Mouse (Mus musculus): ENCODE results near the gene Cnpy2. TPM values are rescaled to one million over a fixed set of nuclear protein-coding genes. Genes with fewer than 3 reads are reported as not detected.
A peak's percentile ranks its signal among the peaks of the same experiment; 100 is the strongest.

Gene Cnpy2
- total RNA-seq, 1 experiment, result 218 TPM

DNA sequence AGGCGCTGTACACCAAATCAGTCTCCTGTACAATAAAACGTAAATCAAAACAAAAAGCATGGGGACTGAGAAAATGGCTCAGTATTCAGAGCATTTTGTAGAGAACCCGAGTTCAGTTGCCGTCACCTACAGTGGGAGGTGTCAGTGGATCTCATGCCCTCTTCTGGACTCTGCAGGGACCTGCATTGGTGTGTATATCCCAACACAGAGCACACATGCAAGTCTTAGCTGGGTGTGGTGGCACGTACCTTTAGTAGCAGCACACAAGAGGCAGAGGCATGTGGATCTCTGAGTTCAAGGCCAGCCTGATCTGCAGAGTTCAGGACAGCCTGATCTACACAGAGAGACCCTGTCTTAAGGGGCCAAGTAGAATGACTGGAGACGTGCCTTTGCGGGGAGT lies 12.6 kb upstream of the Cnpy2 start:
- H3K27ac ChIP-seq (ENCODE audit: insufficient read depth, low read depth, low read length, poor library complexity, severe bottlenecking), result no peak overlapping the region
- H3K4me3 ChIP-seq (ENCODE audit: insufficient read depth in 1 of 2, low read depth in 1 of 2, low read length in 2 of 2, poor library complexity in 1 of 2, severe bottlenecking in 1 of 2), result no peak overlapping the region
- in situ Hi-C loops (cut with MboI; ENCODE audit: low sequenced_read_pairs in 2 of 2, unreplicated experiment in 2 of 2), result no loop called here
- no peak overlapping the region for H3K9ac ChIP-seq (ENCODE audit: insufficient read depth, low read depth, low read length, poor library complexity, severe bottlenecking)
- peaks cover 34% of the 10 kb centered on the region for H3K36me3 ChIP-seq (ENCODE audit: control insufficient read depth, insufficient read depth, low read length, poor library complexity, severe bottlenecking)
- DNase-seq (ENCODE audit: low read depth, low spot score), result no peak
- H3K9me3 ChIP-seq (ENCODE audit: control insufficient read depth, insufficient read depth, low read depth, low read length), result no peaks in the 10 kb centered on the region
- peaks cover 3 to 4% of the 10 kb centered on the region in 2 experiments; a peak in 1 of 4 replicates for H3K4me1 ChIP-seq (ENCODE audit: control insufficient read depth in 2 of 2, insufficient read depth in 2 of 2, low read length in 2 of 2, poor library complexity in 1 of 2)
- no peak for TF ChIP-seq HCFC1 (IDR thresholded peaks at IDR 0.05; ENCODE audit: borderline replicate concordance, insufficient read depth, low read length)
- no peak for TF ChIP-seq ZNF384 (IDR thresholded peaks at IDR 0.05; ENCODE audit: low read depth, low read length)

DNA sequence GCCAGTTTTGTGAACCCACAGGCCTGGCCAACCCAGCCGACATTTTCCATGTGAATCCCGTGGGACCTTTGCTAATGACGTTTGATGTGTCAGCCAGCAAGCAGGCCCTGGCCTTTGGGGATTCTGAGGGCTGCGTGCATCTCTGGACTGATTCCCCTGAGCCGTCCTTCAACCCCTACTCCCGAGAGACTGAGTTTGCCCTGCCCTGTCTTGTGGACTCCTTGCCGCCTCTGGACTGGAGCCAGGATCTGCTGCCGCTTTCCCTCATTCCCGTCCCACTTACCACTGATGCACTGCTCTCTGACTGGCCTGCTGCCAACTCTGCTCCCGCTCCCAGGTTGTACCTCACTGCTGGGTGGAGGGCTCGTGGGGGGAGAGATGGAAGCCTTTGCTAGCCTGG lies 12.1 kb upstream of the Cnpy2 start:
- in situ Hi-C loops (cut with MboI; ENCODE audit: low sequenced_read_pairs in 2 of 2, unreplicated experiment in 2 of 2), result no loop called here
- TF ChIP-seq HCFC1 (IDR thresholded peaks at IDR 0.05; ENCODE audit: borderline replicate concordance, insufficient read depth, low read length) (no peak), ZC3H11A (IDR thresholded peaks at IDR 0.05; ENCODE audit: borderline replicate concordance, low read depth, low read length) (no peak), ZNF384 (IDR thresholded peaks at IDR 0.05; ENCODE audit: low read depth, low read length) (no peak), MAFK (IDR thresholded peaks at IDR 0.05; ENCODE audit: insufficient read depth, low read depth, low read length) (no peak), CHD2 (IDR thresholded peaks at IDR 0.05; ENCODE audit: low read depth, low read length) (no peak)
- Histone ChIP-seq H3K36me3 (ENCODE audit: control insufficient read depth, insufficient read depth, low read length, poor library complexity, severe bottlenecking) (peaks cover 39% of the 10 kb centered on the region), H3K27ac (ENCODE audit: insufficient read depth, low read depth, low read length, poor library complexity, severe bottlenecking) (no peak overlapping the region), H3K4me1 (ENCODE audit: control insufficient read depth in 2 of 2, insufficient read depth in 2 of 2, low read length in 2 of 2, poor library complexity in 1 of 2) (peaks cover 3 to 4% of the 10 kb centered on the region in 2 experiments; a peak in 1 of 4 replicates), H3K4me3 (ENCODE audit: insufficient read depth in 1 of 2, low read depth in 1 of 2, low read length in 2 of 2, poor library complexity in 1 of 2, severe bottlenecking in 1 of 2) (no peak overlapping the region), H3K9me3 (ENCODE audit: control insufficient read depth, insufficient read depth, low read depth, low read length) (no peaks in the 10 kb centered on the region), H3K9ac (ENCODE audit: insufficient read depth, low read depth, low read length, poor library complexity, severe bottlenecking) (no peak overlapping the region)
- DNase-seq (ENCODE audit: low read depth, low spot score), result no peak

DNA sequence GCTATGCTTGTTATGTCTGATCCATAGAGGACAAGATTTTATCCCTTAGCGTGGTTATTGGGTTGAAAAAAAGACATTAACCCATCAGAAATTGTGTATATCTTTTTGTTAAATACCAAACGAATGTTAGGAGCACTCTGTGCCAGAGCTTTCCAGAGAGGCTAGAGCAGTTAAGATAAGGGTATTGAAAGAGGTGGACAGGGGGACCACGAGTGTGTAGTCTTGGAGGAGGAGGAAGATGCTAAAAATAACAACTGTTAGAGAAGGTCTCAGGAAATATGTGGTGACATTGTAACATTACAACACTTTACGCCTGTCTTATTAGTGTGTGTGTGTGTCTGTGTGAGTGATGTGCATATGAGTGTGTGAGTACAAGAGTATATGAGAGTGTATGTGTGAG lies 11.4 kb upstream of the Cnpy2 start:
- Histone ChIP-seq H3K9me3 (ENCODE audit: control insufficient read depth, insufficient read depth, low read depth, low read length) (no peaks in the 10 kb centered on the region), H3K9ac (ENCODE audit: insufficient read depth, low read depth, low read length, poor library complexity, severe bottlenecking) (no peak overlapping the region), H3K4me1 (ENCODE audit: control insufficient read depth in 2 of 2, insufficient read depth in 2 of 2, low read length in 2 of 2, poor library complexity in 1 of 2) (peaks cover 3 to 4% of the 10 kb centered on the region in 2 experiments; a peak in 1 of 4 replicates), H3K36me3 (ENCODE audit: control insufficient read depth, insufficient read depth, low read length, poor library complexity, severe bottlenecking) (peaks cover 45% of the 10 kb centered on the region), H3K27ac (ENCODE audit: insufficient read depth, low read depth, low read length, poor library complexity, severe bottlenecking) (no peak overlapping the region), H3K4me3 (ENCODE audit: insufficient read depth in 1 of 2, low read depth in 1 of 2, low read length in 2 of 2, poor library complexity in 1 of 2, severe bottlenecking in 1 of 2) (no peak overlapping the region)
- no peak for DNase-seq (ENCODE audit: low read depth, low spot score)
- no peak for TF ChIP-seq CHD2 (IDR thresholded peaks at IDR 0.05; ENCODE audit: low read depth, low read length)
- no peak for TF ChIP-seq ZNF384 (IDR thresholded peaks at IDR 0.05; ENCODE audit: low read depth, low read length)
- no peak for TF ChIP-seq HCFC1 (IDR thresholded peaks at IDR 0.05; ENCODE audit: borderline replicate concordance, insufficient read depth, low read length)
- TF ChIP-seq ZC3H11A (IDR thresholded peaks at IDR 0.05; ENCODE audit: borderline replicate concordance, low read depth, low read length), result no peak
- no peak for TF ChIP-seq MAFK (IDR thresholded peaks at IDR 0.05; ENCODE audit: insufficient read depth, low read depth, low read length)
- in situ Hi-C loops (cut with MboI; ENCODE audit: low sequenced_read_pairs in 2 of 2, unreplicated experiment in 2 of 2), result no loop called here

DNA sequence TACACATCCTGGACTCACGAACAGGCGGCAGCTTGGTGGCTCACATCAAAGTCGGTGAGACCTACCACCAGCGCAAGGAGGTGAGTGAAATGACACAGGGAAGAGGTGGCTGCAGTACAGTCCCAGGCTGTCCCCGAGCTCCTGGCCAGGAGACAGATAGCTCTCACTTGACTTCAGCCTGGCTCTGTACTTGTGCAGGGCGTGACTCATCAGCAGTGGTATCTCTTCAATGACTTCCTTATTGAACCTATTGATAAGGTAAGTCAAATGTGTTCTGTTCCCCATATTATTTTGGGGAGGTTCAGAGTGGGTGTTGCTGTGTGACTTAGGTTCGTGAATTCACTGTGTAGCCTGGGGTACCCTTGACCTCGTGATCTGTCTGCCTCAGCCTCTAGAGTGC lies 6.7 kb upstream of the Cnpy2 start:
- no peak overlapping the region for H3K9ac ChIP-seq (ENCODE audit: insufficient read depth, low read depth, low read length, poor library complexity, severe bottlenecking)
- no peak for DNase-seq (ENCODE audit: low read depth, low spot score)
- no peak overlapping the region for H3K27ac ChIP-seq (ENCODE audit: insufficient read depth, low read depth, low read length, poor library complexity, severe bottlenecking)
- H3K9me3 ChIP-seq (ENCODE audit: control insufficient read depth, insufficient read depth, low read depth, low read length), result no peaks in the 10 kb centered on the region
- peaks cover 3 to 4% of the 10 kb centered on the region in 2 experiments; a peak in 1 of 4 replicates for H3K4me1 ChIP-seq (ENCODE audit: control insufficient read depth in 2 of 2, insufficient read depth in 2 of 2, low read length in 2 of 2, poor library complexity in 1 of 2)
- no peak overlapping the region for H3K4me3 ChIP-seq (ENCODE audit: insufficient read depth in 1 of 2, low read depth in 1 of 2, low read length in 2 of 2, poor library complexity in 1 of 2, severe bottlenecking in 1 of 2)
- TF ChIP-seq CHD2 (IDR thresholded peaks at IDR 0.05; ENCODE audit: low read depth, low read length) (no peak), ZNF384 (IDR thresholded peaks at IDR 0.05; ENCODE audit: low read depth, low read length) (no peak), MAFK (IDR thresholded peaks at IDR 0.05; ENCODE audit: insufficient read depth, low read depth, low read length) (no peak), HCFC1 (IDR thresholded peaks at IDR 0.05; ENCODE audit: borderline replicate concordance, insufficient read depth, low read length) (no peak), ZC3H11A (IDR thresholded peaks at IDR 0.05; ENCODE audit: borderline replicate concordance, low read depth, low read length) (no peak)
- peaks cover 52% of the 10 kb centered on the region for H3K36me3 ChIP-seq (ENCODE audit: control insufficient read depth, insufficient read depth, low read length, poor library complexity, severe bottlenecking)
- in situ Hi-C loops (cut with MboI; ENCODE audit: low sequenced_read_pairs in 2 of 2, unreplicated experiment in 2 of 2), result no loop called here

DNA sequence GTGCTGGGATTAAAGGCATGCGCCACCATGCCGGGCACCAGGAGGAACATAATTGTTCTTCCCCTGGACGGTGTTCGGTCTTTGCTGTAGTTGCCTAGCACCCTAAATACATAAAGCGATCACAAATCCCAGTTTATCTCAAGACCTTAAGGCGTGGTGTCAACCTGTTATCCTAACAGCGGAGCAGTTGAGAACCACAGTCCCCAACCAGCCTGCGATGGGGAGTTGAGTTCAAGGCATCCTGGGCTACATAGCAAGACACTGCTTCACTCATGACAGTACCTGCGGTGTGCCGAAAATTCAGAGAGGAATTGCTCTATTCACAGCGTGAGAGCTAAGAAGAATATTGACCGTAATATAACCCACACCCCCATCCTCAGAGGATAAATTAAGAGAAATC lies 618 bp upstream of the Cnpy2 start:
- no peak for DNase-seq (ENCODE audit: low read depth, low spot score)
- H3K9ac ChIP-seq (ENCODE audit: insufficient read depth, low read depth, low read length, poor library complexity, severe bottlenecking), result peak overlapping the region; percentile 78
- peak overlapping the region; percentile 38 to 82 for H3K4me3 ChIP-seq (ENCODE audit: insufficient read depth in 1 of 2, low read depth in 1 of 2, low read length in 2 of 2, poor library complexity in 1 of 2, severe bottlenecking in 1 of 2)
- H3K27ac ChIP-seq (ENCODE audit: insufficient read depth, low read depth, low read length, poor library complexity, severe bottlenecking), result no peak overlapping the region; the same call in 1 of the 2 replicates
- TF ChIP-seq ZNF384 (IDR thresholded peaks at IDR 0.05; ENCODE audit: low read depth, low read length), result no peak
- peaks cover 3% of the 10 kb centered on the region in 2 experiments; a peak in 1 of 4 replicates for H3K4me1 ChIP-seq (ENCODE audit: control insufficient read depth in 2 of 2, insufficient read depth in 2 of 2, low read length in 2 of 2, poor library complexity in 1 of 2)
- H3K9me3 ChIP-seq (ENCODE audit: control insufficient read depth, insufficient read depth, low read depth, low read length), result no peaks in the 10 kb centered on the region
- in situ Hi-C loops (cut with MboI; ENCODE audit: low sequenced_read_pairs in 2 of 2, unreplicated experiment in 2 of 2), result no loop called here
- peaks cover 28% of the 10 kb centered on the region for H3K36me3 ChIP-seq (ENCODE audit: control insufficient read depth, insufficient read depth, low read length, poor library complexity, severe bottlenecking)

Measured in ES-E14 (cell line).